Mouse (Mus musculus) intestine, postnatal 0 days (tissue): ENCODE measurements around the gene Llph. TPM values are rescaled to one million over a fixed set of nuclear protein-coding genes. Genes with fewer than 3 reads are reported as not detected.
"Not testable (repeated sequence)": the region's sequence is repeated elsewhere in the genome, so short reads cannot be mapped to it uniquely, and the experiment has no call there.

ENCODE experiments used
- ATAC-seq: fragments of 200-750 bp; cut with Nextera tagmentation; 2 replicates; pipeline ENCODE4 v1.8.0; 2017; ENCODE audit warnings: mild to moderate bottlenecking, moderate TSS enrichment, moderate library complexity
- H3K27ac ChIP-seq: fragments of 300-500 bp; sonication (generic); 2 replicates; pipeline ENCODE4 v1.5.1; 2014; ENCODE audit warnings: mild to moderate bottlenecking, low read depth, low read length, moderate library complexity
- H3K27me3 ChIP-seq: fragments of 300-500 bp; sonication (generic); replicated peaks from 2 replicates; pipeline ENCODE4 v1.6.1; 2014; ENCODE audit warnings: low read length, mixed read lengths; ENCODE audit not compliant: control insufficient read depth, insufficient read depth
- H3K36me3 ChIP-seq: fragments of 300-500 bp; sonication (generic); 2 replicates; pipeline ENCODE4 v1.6.1; 2014; ENCODE audit warnings: mild to moderate bottlenecking, moderate library complexity; ENCODE audit not compliant: control insufficient read depth, insufficient read depth
- H3K4me1 ChIP-seq: fragments of 300-500 bp; sonication (generic); replicated peaks from 2 replicates; pipeline ENCODE4 v1.6.1; 2014; ENCODE audit warnings: antibody characterized with exemption, low read length, mixed read lengths; ENCODE audit not compliant: control insufficient read depth, insufficient read depth
- H3K4me2 ChIP-seq: fragments of 300-500 bp; sonication (generic); replicated peaks from 2 replicates; pipeline ENCODE4 v1.6.1; 2014; ENCODE audit warnings: low read depth, mild to moderate bottlenecking, moderate library complexity
- H3K4me3 ChIP-seq: fragments of 300-500 bp; sonication (generic); 2 replicates; pipeline ENCODE4 v1.5.1; 2014; ENCODE audit warnings: low read depth, low read length
- H3K9ac ChIP-seq: fragments of 300-500 bp; sonication (generic); 2 replicates; pipeline ENCODE4 v1.6.1; 2014; ENCODE audit warnings: mild to moderate bottlenecking, low read depth, low read length
- H3K9me3 ChIP-seq: fragments of 300-500 bp; sonication (generic); 2 replicates; pipeline ENCODE4 v1.6.1; 2016; ENCODE audit warnings: mixed run types; ENCODE audit not compliant: control insufficient read depth
- CTCF ChIP-seq: sonication (generic); IDR thresholded peaks from 2 replicates; pipeline ENCODE4 v1.5.1; 2016; ENCODE audit warnings: low read depth, mild to moderate bottlenecking, control low read depth, antibody characterized with exemption, moderate library complexity
- WGBS: fragments of 180-500 bp; shearing (Covaris S2); extraction: QIAGEN DNeasy Blood & Tissue Kit; methylation state at CpG from one replicate; pipeline ENCODE4 v1.1.7; 2014; 5-methylcytosine and 5-hydroxymethylcytosine counted together
- polyA plus RNA-seq: library from polyadenylated mRNA; unstranded; fragments of >200 nt; fragmentation: Nextera tagmentation; extraction: Ambion mirVana; gene quantifications from 2 replicates; pipeline ENCODE4 v1.2.1, GENCODE M21; 2015

Llph gene
- polyA plus RNA-seq, 1 experiment from 2014 or later: 40.6 TPM

DNA sequence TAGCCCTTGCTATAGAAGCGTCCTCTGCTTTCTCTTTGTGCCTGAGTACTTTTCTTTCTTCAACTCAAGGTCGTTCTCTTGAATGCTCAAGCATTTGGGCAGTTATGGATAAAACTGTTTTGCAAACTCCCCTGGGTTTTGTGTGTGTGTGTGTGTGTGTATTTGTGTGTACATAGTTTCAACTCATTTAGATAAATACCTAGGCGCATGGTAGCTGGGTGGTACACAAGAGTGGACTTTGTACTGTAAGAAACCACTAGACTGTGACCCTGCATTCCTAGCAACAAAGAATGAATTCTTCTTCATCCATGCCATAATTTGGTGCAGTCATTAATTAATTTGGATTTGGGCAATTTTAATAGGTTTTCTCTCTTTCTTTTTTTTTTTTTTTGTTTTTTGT lies 16.8 kb upstream of the Llph start:
- no peaks in the 10 kb centered on the region for H3K27me3 ChIP-seq
- 43% methylated on average over 3 of the region's 3 CpGs for WGBS
- no peak overlapping the region for H3K27ac ChIP-seq
- H3K36me3 ChIP-seq: no peaks in the 10 kb centered on the region
- no peak for ATAC-seq
- H3K4me3 ChIP-seq: peak overlapping the region; percentile 99
- no peak for TF ChIP-seq CTCF
- no peaks in the 10 kb centered on the region for H3K4me1 ChIP-seq
- H3K4me2 ChIP-seq: peak overlapping the region; percentile 67
- no peak overlapping the region for H3K9ac ChIP-seq
- no peaks in the 10 kb centered on the region for H3K9me3 ChIP-seq

- H3K9me3 ChIP-seq, H3K27me3 ChIP-seq, H3K9ac ChIP-seq, H3K4me1 ChIP-seq, ATAC-seq, H3K4me2 ChIP-seq, H3K27ac ChIP-seq, H3K4me3 ChIP-seq: not testable (repeated sequence)
- H3K36me3 ChIP-seq: peaks cover 15% of the 10 kb centered on the region; the same call in 1 of the 2 replicates
- 80% methylated on average over 1 of the region's 1 CpGs for WGBS
These were observed 9.8 kb upstream of the Llph start for GRCm38 (mm10) chr10:120217099-120217498.

GRCm38 (mm10) chr10:120218996-120219395 lies 7.9 kb upstream of the Llph start:
- ATAC-seq: no peak
- H3K27ac ChIP-seq: no peak overlapping the region
- WGBS: 90% methylated on average over 10 of the region's 10 CpGs
- no peak overlapping the region for H3K9ac ChIP-seq
- no peaks in the 10 kb centered on the region for H3K9me3 ChIP-seq
- no peak for TF ChIP-seq CTCF
- no peak overlapping the region for H3K4me2 ChIP-seq
- H3K36me3 ChIP-seq: peaks cover 19% of the 10 kb centered on the region
- H3K4me1 ChIP-seq: no peaks in the 10 kb centered on the region
- H3K4me3 ChIP-seq: no peak overlapping the region
- H3K27me3 ChIP-seq: no peaks in the 10 kb centered on the region

DNA sequence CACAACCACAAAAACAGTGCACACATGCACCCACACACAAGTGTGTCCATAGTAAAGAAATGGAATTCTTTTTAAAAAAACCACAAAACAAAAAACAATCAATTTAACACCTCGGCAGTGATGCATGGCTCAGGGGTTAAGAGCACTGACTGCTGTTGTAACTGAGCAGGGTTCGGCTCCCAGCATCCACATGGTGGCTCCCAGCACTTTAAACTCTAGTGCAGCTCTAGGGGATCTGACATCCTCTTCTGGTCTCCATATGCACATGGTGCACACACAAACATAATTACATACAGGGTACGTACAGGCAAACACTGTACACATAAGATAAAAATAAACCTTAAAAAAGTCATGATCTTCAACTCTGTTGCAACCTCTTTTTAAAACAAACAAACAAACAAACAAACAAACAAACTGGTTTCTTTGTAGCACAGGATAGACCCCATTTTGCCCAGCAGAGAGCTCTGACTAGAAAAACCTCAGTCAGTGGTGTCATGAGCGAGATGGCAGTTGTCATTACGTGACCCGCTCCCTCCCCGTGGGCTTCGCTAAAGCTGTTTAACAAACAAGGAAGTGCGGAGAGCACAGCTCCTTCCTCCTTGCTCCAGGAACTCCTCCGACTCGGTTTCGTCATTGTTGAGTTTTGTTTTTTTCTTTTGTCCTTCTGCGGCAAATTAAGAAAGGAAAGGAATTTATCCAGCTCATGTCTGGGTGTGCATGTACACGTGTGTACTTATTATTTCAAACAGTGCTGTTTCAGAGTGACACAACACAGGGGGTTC lies 7.1 kb upstream of the Llph start:
- no peaks in the 10 kb centered on the region for H3K27me3 ChIP-seq
- H3K4me2 ChIP-seq: peak overlapping the region; percentile 35; the same call in 1 of the 2 replicates
- H3K4me1 ChIP-seq: no peaks in the 10 kb centered on the region
- no peak for TF ChIP-seq CTCF
- H3K4me3 ChIP-seq: no peak overlapping the region
- H3K9ac ChIP-seq: no peak overlapping the region
- no peak overlapping the region for H3K27ac ChIP-seq
- WGBS: 71% methylated on average over 14 of the region's 14 CpGs
- peaks cover 23% of the 10 kb centered on the region for H3K36me3 ChIP-seq
- ATAC-seq: 0 out of 2 replicates have a peak, but pooled peaks have one; percentile 47
- H3K9me3 ChIP-seq: no peaks in the 10 kb centered on the region

- Histone ChIP-seq H3K4me2 (no peak overlapping the region), H3K27me3 (no peaks in the 10 kb centered on the region), H3K9me3 (no peaks in the 10 kb centered on the region), H3K36me3 (peaks cover 20% of the 10 kb centered on the region), H3K4me1 (no peaks in the 10 kb centered on the region), H3K9ac (no peak overlapping the region), H3K4me3 (no peak overlapping the region), H3K27ac (no peak overlapping the region)
- WGBS: 56% methylated on average over 7 of the region's 7 CpGs
- ATAC-seq: no peak
- no peak for TF ChIP-seq CTCF
These were observed 6.1 kb upstream of the Llph start for GRCm38 (mm10) chr10:120220776-120221175.

GRCm38 (mm10) chr10:120231718-120232117 lies 4.8 kb downstream of the Llph start:
- Histone ChIP-seq H3K36me3 (peaks cover 21% of the 10 kb centered on the region), H3K9me3 (no peaks in the 10 kb centered on the region), H3K4me3 (no peak overlapping the region), H3K4me1 (no peaks in the 10 kb centered on the region), H3K9ac (no peak overlapping the region), H3K4me2 (no peak overlapping the region), H3K27me3 (no peaks in the 10 kb centered on the region), H3K27ac (no peak overlapping the region)
- TF ChIP-seq CTCF: peak; percentile 84
- ATAC-seq: no peak
- 35% methylated on average over 5 of the region's 5 CpGs for WGBS
